Mouse (Mus musculus) E14TG2a.4 (cell line): ENCODE data around the gene Coro2b.

Experiments used
- CTCF ChIP-seq: conservative IDR thresholded peaks from 2 replicates; pipeline ENCODE4 v1.5.1; 2014; ENCODE audit warnings: low read length
- NANOG ChIP-seq: IDR thresholded peaks from 2 replicates; pipeline ENCODE4 v1.6.1; 2014; ENCODE audit warnings: borderline replicate concordance, low read length, mixed read lengths

GRCm38 (mm10) chr9:62549809-62550208 lies 13.0 kb upstream of the Coro2b start:
- TF ChIP-seq CTCF (peak; percentile 91), NANOG (no peak)
